Mouse (Mus musculus) left cerebral cortex, adult 6 months (tissue): ENCODE results near the gene Ifit3. TPM values are rescaled to one million over a fixed set of nuclear protein-coding genes. Genes with fewer than 3 reads are reported as not detected.

Source experiments
- long read RNA-seq, 2 experiments: library from polyadenylated mRNA; unstranded; transcript quantifications; one replicate each; pipeline ENCODE4 v2.0.0; 2019 to 2020
- polyA plus RNA-seq: library from polyadenylated mRNA; unstranded; fragments of <200 nt; fragmentation: Nextera tagmentation; gene quantifications from 2 replicates; pipeline ENCODE4 v1.2.3, GENCODE M21; 2021

Gene Ifit3
- 15.9 and 26.3 TPM in 2 replicates for polyA plus RNA-seq
- long read RNA-seq, experiment 1, transcript Ifit3-201 (2 exons, 1,745 nt): major isoform, 39 of 44 reads
- long read RNA-seq, experiment 1, partial matches to known transcripts: 3 of 44 reads
- long read RNA-seq, experiment 1, other reads (novel, unspliced or antisense): 2 of 44 reads
- long read RNA-seq, experiment 2, transcript Ifit3-201 (2 exons, 1,745 nt): major isoform, 23 of 31 reads
- long read RNA-seq, experiment 2, partial matches to known transcripts: 6 of 31 reads
- long read RNA-seq, experiment 2, other reads (novel, unspliced or antisense): 2 of 31 reads

DNA sequence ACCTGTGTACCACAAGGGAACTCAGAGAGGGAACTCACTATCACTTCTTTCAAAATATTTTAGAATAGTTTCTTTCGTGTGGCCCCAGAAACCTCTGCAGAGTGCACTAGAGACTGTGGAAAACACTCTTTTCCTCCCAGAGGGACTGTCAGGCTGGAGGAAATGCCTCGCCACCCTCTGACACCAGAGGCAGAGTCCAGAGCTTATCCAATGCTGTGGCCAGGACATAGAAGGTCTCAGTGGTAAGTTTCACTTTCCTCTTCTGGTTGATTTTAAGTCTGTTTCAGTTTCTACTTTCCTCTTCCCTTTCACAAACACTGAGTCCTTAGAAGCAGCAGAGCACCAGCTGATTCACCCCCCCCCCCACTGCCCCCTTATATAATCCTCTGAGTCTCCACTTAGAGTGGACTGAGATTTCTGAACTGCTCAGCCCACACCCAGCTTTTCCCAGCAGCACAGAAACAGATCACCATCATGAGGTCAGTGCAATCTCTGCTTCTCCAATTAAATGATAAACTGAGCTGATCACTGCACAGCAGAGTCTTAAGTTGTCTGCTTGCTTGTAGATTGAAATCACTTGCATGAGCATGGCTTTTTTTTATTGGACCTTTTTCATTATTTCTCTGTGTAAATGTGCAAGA is at the start of gene Ifit3:
Gene Ifit3 (plus strand): TSS at position 406 of the 641 bp plus-strand sequence.

GRCm38 (mm10) chr19:34550534-34551223 is 32.7 kb upstream of the Ifit3 start, which contains the start of gene Ifit2:
Gene Ifit2 (plus strand): TSS chr19:34550694.

DNA sequence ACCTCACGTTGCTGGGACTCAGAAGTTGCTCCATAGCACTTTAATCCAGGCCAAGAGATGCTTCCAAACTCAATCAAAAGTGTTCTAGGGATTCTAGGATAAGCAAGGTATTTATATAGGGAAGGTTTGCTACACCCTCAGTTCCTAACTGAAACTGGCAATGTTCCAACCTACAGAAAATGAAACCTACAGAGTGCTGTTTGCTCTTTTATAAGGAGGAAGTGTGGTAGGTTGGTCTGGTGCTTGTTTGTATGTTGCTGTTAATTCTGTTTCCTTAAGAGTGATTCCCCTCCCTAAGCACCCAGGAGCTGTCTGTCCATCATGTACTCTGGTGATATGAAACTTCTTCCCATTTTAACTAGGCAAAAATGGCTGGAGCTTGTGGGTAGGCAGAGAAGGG is 18.6 kb downstream of the Ifit3 start, which contains the start of gene Ifit1bl1:
Gene Ifit1bl1 (minus strand): TSS at position 69 of the 400 bp plus-strand sequence.

DNA sequence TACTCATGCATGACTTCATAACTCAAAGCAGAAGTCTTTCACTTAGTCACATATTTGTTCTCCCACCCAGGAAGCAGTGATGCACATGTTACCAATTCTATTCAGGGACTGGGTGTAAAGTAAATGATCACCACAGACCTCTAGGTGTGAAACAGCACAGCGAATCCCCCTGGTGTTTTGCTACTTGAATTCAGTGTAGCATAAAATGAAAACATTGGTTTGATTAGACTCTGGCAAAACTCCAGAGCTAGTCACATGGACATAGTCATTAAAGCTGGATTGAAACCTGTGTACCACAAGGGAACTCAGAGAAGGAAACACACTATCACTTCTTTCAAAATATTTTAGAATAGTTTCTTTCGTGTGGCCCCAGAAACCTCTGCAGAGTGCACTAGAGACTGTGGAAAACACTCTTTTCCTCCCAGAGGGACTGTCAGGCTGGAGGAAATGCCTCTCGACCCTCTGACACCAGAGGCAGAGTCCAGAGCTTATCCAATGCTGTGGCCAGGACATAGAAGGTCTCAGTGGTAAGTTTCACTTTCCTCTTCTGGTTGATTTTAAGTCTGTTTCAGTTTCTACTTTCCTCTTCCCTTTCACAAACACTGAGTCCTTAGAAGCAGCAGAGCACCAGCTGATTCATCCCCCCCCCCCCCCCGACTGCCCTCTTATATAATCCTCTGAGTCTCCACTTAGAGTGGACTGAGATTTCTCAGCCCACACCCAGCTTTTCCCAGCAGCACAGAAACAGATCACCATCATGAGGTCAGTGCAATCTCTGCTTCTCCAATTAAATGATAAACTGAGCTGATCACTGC is 24.1 kb downstream of the Ifit3 start, which contains the start of gene Ifit3b:
Gene Ifit3b (plus strand): TSS at position 734 of the 815 bp plus-strand sequence.

Other genes with a start within 250 kb of the Ifit3 start
- 0.75 and 0.87 TPM in 2 replicates for gene Ch25h, start 108.4 kb upstream of the Ifit3 start, polyA plus RNA-seq
- gene Lipa, start 56.1 kb upstream of the Ifit3 start, polyA plus RNA-seq: 11.2 TPM in 2 replicates
- gene Ifit2, start 32.8 kb upstream of the Ifit3 start, polyA plus RNA-seq: 3.3 and 4.4 TPM in 2 replicates
- gene Ifit1bl1, start 18.4 kb downstream of the Ifit3 start, polyA plus RNA-seq: 3.1 and 4.2 TPM in 2 replicates
- gene Ifit3b, start 24.4 kb downstream of the Ifit3 start, polyA plus RNA-seq: 6.3 and 9.0 TPM in 2 replicates
- gene Ifit1bl2, start 57.2 kb downstream of the Ifit3 start, polyA plus RNA-seq: 0.68 and 0.70 TPM in 2 replicates
- 2.2 and 3.4 TPM in 2 replicates for gene Ifit1, start 57.3 kb downstream of the Ifit3 start, polyA plus RNA-seq
- 0.53 and 0.66 TPM in 2 replicates for gene Slc16a12, start 163.8 kb downstream of the Ifit3 start, polyA plus RNA-seq